Mouse (Mus musculus): Measurements from ENCODE around the gene Vps13a.
"Not testable (repeated sequence)": the region's sequence is repeated elsewhere in the genome, so short reads cannot be mapped to it uniquely, and the experiment has no call there.

The Vps13a gene

DNA sequence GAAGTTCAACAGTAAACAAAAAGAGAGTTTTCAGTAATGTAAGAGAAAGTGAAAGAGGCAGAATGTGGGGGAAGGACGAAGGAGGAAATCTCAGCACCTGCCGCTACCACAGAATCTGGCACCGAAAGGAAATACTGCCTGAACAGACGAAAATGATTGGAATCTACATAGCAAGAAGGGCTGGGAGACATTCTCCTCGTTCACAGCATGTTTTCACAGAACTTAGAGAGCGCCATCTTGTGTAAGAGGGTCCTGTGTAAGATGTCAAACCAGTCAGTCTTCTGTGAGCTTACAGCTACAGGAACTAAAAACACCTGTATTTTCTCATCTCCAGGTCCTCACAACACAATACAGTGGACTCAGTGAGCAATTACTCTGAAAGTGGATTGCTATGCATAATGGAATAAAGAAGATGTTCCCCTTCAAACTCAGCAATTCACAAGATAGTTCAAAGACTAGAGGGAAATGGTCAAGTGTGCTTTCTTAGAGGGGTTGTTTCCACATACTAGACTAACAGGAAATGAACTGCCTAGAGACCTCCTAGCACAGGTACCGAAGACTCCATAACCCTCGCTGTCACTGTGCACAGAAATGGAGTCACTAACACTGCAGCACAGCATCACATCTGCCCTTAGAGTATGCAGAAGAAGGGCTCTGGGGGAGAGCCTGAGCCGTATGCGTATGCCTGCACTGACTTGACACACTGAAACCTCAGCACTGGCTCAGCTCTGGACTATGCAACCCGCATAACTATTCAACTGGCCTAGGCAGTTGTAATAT, 7.3 kb downstream of the Vps13a start:
- in situ Hi-C loops (cut with MboI, MseI): loop anchor here (10.0 kb wide), 1 partner anchor 621 kb away; the partner anchor contains the start of gene Rfk

DNA sequence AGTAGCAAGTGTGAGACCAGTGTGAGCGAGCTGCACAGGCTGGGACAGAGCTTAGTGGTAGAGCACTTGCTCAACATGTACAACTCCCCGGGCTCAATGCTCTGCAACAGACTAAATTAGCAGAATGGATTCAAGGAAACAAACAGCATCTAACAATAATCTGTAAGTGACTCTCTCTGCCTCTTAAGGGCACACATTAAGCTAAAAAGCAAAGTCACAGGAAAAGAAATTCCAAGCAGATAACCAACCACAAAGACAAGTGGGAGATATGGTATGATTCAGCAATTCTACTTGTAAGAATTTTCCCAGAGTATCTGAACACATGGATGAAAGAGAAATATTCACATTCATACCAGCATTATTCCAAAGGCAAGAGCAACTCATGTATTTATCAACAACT, 13.3 kb downstream of the Vps13a start:
- in situ Hi-C loops (cut with MboI, MseI): no loop called here

DNA sequence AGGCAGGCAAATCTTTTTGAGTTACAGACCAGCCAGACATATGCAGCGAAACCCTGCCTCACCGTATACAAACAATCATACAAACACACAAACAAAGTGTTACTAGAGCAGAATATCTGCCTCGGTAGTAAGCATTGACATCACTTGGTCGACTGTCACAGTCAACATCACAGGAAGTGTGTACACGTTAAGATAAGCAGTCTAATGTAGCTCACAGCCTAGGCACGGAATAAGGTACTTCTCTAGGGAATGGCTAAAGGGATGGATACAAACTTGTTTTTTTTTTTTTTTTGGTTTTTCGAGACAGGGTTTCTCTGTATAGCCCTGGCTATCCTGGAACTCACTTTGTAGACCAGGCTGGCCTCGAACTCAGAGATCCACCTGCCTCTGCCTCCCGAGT, 23.3 kb downstream of the Vps13a start:
- in situ Hi-C loops (cut with MboI, MseI): not testable (repeated sequence)

DNA sequence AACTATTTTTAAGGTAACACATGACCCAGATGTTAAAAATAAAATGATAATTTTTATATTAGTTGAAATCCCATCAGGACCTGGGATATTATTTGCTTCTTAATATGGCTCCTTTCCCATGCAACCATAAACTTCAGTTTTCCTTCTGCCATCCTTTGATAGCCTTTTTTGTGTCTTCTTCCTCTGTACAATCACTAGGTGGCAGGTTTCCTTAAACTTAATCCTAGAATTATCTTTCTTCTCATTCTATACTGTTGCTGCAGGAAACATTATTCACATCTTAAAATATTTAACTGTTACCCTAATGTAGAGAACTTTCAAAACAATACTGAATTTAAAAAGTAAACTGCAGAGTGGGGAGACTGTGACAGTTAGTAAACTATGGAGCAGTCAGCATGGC, 24.9 kb downstream of the Vps13a start:
- in situ Hi-C loops (cut with MboI, MseI): no loop called here

DNA sequence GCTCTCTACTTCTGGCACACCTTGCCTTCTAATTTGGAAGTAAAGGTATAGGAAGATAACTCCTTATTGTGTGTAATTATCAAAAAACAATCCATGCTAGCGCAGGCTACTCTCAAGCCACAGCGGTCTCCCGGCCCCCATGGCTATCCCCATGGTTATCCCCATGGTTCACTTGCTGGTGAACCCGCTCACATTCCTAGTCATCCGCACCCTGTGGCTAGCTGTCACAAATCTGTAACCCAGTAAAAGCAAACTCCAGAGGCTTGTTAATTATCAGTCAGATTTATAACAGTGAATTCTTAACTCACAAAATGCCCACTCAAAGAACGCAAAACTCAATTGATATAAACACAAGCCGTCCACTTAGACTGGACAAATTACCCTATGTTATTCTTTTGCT, 25.5 kb downstream of the Vps13a start:
- in situ Hi-C loops (cut with MboI, MseI): no loop called here

DNA sequence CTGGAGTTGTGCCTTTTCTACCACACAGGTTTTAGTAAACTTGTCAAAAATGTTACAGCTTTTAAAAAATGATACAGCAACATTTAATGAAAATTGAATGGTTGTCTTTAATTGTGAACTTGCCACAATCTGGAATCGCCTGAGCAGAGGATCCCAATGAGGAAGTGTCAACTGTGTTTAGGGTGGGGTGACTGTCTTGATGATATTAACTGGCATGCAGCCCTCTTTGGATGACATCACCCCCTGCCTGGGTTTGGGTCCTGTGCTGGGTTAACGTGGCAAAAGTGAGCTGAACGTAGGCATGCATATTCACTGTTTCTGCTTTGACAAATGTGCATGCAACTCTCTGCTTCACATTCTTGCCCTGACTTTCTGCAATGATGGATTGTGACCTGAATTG, 27.6 kb downstream of the Vps13a start:
- in situ Hi-C loops (cut with MboI, MseI): no loop called here

DNA sequence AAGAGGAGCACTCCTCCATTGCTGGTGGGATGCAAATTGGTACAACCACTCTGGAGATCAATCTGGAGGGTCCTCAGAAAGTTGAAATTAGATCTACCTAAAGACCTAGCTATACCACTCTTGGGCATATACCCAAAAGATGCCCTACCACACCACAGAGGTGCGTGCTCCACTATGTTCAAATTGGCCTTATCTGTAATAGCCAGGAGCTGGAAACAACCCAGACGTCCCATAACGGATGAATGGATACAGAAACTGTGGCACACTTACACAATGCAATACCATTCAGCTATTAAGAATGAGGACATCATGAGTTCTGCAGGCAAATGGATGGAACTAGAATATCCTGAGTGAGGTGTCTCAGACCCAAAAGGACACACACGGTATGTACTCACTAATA, 43.9 kb downstream of the Vps13a start:
- in situ Hi-C loops (cut with MboI, MseI): no loop called here

DNA sequence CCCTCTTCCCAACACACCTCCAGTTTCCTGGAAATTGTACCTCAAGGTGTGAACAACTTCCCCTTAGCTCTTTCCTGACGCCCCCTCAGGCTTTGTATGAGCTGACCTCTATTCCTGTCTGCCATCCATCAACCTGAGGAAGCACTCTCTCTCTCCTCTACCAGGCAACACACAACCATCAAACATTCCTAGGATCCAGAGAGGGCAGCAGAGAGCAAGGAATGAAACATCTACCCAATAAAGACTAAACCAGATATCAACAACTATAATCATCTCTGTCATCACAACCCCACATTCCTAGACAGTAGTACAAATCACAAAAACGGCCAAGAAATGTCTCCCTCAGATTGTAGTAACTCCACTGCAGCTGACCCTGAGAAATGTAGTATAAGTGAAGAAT, 52.0 kb downstream of the Vps13a start:
- in situ Hi-C loops (cut with MboI, MseI): no loop called here

DNA sequence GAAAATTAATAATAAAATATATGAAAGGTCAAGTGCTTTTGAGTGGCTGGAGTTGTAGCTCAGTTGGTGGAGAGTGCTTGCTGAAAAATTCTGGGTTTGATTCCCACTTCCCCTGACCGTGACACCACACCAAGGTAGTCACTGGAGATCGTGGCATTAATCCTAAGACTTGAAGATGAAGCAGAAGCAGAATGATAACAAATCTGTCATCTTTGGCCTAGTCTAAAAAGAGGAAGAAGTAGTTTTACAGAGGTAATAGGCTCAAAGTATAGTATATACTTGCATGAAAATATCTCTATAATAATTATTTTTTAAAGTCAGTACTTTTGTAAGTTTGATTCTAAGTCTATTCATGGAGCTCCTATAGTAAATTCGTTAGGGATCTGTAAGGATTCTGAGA, 65.5 kb downstream of the Vps13a start:
- in situ Hi-C loops (cut with MboI, MseI): no loop called here

DNA sequence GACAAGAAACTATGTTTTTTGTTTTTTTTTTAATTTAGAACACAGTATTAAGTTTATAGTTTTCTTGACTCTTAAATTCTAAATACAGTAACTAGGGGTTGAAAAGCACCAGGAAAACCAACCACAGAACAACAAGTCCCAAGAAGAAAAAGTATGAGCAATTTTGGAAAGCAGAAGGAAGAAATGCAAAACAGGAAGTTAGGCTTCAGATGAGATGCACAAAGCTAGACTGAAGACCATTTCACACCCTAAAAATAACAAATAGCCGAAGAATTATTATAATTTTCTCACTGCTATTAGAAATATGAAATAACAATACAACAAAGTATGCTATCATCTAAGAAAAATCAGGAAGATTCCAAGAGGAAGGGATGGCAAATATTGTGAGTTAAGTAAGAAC, 78.9 kb downstream of the Vps13a start:
- in situ Hi-C loops (cut with MboI, MseI): no loop called here

DNA sequence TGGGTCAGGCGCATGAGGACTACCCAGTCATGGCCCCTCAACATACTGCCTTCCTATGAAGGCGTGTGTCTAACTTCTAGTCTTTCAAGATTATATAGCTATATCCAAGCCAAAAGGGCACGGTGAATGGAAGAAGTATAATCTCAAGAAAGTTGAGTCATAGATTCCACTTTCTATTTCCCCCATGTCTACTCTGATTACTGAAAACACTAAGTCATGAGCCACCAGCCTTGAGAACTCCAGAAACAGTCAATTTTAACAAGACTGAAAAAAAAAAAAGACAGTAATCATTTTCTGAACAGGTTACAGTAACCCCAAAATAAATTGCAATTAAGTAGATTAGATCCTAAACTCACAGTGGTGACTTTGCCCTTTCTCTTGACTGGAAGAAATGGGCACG, 95.8 kb downstream of the Vps13a start:
- in situ Hi-C loops (cut with MboI, MseI): no loop called here

DNA sequence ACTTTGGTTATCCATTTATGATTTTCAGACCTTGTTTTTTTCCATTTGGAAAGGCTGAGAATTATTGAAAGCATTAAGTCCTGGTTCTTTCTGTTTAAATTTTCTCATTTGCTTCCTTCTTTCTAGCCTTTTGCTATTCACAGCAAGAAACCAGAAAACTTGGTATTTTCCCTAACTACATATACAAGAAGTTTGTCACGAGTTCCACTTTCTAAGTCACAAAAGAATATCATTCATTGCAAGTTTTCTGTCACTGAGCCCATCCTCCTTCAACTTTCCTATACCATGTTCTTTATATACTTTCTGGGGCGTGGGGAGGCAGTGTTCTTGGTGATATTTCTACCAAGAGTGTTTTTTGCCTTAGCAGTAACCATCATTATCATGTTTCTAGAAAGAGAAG, 96.5 kb downstream of the Vps13a start:
- in situ Hi-C loops (cut with MboI, MseI): no loop called here

DNA sequence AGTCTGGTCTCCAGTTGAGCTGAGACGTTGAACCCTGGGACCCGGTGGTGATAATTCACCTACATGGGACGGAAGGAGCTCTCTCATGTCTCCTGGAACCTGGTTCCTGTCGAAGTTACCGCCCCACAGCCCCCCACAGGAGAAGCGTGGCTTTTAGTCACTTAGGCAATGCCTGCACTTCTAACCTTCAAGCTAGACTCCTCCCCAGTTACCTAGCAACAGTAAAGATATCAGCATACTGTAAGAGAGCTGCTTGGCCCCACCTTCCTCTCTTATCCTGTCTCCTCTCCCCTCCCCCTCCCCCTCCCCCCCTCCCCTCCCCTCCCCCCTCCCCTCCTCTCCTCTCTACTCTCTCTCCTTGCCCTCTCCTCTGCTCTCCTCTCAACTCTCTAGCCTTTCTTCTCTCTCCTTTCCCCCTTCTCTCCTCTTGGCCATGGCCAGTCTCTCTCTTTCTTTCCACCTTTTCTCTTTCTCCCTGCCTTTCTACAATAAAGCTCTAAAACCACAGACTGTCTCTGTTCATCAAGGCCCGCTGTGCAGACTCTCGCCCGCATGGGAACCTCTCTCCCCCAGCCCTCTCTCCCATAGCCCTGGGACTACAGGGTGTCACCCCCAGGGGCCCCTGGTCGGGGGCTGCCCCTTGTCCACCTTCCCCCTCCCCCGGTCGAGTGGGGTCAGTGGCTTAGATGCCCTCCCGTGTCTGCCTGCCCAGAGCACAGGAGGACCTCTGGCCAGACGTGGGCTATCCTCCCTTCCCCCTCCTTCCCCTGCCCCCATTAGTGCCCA, 154.9 kb downstream of the Vps13a start:
- in situ Hi-C loops (cut with MboI, MseI): no loop called here

DNA sequence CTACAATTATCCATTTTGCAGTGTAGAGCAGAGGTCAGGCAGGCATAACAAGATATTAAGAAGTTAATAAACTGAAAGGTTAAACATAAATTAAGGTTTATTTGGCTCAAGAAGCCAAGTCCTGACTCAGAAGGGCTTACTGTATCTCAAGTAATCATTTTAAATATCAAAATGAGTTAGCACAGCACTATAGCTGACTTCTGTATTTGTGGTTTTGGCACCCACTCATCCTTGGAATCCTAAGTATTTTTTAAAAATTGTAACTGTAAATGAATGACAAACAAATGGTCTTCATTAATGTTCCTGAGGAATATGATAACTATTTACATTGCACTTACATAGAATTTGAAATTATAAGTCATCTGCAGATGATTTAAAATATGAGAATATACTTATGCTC, 155.7 kb downstream of the Vps13a start:
- in situ Hi-C loops (cut with MboI, MseI): no loop called here

DNA sequence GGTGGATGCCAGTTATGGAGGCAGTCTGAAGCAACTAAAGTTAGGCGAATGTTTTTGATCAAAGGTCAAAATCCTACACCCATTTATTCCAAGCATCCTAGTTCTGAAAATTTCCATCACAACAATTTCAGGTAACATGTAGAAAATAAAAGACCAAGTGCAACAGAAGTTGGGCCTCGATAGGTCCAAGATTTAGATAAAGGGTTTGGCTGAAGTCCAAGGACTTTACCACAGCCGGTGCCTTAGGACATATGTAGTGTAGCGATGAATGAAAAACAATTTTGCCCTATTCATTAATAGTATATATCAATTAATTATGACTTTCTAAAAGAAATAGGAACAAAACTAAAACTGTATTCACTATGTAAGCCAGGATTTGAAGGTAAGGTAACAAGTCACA, 157.6 kb downstream of the Vps13a start:
- in situ Hi-C loops (cut with MboI, MseI): no loop called here

DNA sequence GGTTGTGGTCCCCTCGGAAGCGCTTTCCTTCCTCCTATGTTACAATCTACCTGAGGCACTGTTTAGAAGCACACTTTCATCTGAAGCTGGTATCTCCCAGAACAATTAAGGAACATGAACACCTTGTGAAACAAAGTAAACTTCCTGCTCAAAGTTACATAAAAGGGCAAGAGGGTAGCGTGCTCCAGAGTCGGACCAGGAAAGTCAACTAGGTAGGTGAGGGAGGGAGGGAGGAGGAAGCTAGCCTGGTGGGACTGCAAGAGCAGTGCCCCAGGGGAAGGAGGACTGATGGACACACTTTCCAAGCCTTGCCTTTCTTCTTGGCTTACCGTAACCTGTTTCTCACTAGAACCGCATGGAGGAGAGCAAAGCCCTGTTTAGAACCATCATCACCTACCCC, 173.1 kb downstream of the Vps13a start:
- in situ Hi-C loops (cut with MboI, MseI): no loop called here

DNA sequence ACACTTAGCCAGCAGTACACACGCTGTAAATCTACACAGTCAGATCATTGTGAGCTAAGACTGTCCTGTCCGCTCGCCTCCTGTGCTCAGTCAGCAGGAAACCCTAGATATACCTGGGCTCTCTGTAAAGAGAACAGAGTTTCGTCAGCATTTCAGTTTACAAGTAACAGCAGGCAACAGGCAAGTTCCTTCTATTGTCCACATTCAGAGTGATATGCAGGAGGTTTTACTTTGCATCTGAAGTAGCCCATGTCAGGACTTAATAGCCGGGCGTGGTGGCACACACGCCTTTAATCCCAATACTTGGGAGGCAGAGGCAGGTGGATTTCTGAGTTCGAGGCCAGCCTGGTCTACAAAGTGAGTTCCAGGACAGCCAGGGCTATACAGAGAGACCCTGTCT, 178.7 kb downstream of the Vps13a start:
- in situ Hi-C loops (cut with MboI, MseI): no loop called here

DNA sequence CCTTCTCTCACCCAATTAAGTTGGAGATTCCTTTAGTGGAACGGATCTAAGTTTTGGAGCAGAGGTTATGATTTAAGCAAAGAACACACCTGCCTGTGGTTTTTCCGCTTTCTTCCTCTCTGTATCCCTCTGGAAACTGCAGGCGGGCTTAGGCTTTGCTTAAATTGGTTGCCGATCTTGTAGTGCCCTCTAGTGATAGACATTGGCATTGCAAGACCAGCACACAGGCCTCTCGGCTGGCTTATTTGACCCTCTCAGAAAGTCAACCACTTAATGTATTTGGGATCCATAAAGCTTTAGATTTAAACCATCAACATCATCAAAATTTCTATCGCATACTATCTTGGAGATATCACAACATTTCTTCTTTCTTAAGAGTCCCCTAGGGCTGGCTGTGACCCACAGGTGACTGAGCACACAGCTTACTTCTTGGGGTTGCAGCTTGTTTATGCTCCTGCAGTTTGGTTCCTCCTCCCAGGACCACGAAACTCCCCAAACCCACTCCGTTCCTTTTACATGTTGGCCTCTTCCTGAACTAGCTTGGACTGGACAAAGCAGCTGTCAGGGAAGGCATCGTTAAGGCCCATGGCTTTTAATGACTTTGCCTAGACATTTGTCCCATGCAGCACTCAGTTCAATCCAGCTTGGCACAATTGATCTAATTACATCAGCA, 181.3 kb downstream of the Vps13a start:
- in situ Hi-C loops (cut with MboI, MseI): loop anchor here (5.0 to 10.0 kb wide), 2 partner anchors 242 to 535 kb away; no protein-coding TSS in a partner anchor

DNA sequence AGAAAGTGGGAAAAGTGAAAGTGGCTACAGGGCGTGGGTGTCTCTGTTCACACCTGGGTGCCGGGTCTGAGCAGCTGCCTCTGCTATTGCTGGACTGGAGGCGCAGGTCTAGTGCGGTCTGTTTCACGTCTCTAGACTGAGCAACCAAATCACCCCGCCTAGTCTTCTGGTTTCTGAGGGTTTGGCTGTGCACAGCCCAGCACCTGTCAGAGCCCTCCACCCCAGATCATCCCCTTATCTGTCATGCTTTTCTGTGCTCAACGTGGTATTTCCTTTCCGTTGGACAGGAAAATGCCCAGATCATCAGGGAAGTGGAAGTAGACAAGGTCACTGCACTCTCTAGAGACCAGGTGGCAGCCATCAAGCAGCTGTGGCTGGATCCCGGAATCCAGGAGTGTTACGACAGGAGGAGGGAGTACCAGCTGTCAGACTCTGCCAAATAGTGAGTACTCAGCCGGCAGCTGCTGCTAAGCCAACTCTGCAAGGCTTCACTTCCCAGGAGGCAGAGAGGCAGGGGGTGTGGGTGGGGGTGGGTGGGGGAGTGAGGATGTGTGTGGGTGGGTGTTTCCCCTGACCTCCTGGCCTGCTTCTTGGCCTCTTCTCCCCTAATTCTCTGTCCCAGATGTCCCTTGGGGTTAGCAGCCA, 182.0 kb downstream of the Vps13a start:
- in situ Hi-C loops (cut with MboI, MseI): loop anchor here (5.0 to 10.0 kb wide), 2 partner anchors 241 to 534 kb away; no protein-coding TSS in a partner anchor

DNA sequence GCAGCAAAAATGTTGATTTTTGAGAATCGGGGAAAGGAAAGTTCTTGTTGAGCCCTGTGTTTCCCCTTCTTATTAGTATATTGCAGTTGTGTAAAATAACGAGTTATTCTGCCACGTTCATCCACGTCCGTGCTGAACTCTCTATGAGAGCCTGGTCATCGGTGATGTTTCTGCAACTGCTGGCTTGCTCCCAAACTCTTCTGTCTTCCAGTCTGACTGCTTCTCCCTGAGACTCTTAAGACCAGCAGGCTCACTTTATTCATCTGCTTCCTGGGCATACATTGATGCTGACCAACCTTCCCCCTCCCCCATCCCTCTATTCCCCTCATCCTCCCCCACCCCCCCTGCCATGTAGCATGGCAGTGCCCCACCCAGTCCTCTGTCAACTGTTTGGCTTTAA, 183.5 kb downstream of the Vps13a start:
- in situ Hi-C loops (cut with MboI, MseI): loop anchor here (5.0 to 10.0 kb wide), 2 partner anchors 240 to 532 kb away; no protein-coding TSS in a partner anchor

DNA sequence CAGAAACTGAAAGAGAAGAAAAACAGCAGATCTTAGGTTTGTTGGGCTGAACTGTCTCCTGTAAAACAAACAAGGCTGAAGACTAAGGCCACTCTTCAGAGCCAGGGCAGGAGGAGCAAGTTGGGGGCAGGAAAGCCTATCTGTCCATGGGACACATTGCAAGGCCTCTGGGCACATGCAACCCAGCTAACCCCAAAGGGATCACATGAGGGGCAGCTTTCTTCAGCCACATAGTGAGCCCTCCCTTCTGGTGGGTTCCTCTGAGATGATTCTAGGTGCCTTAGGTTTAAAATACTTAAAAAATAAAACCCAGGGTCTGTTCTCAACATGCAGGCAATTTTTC, 186.8 kb downstream of the Vps13a start:
- in situ Hi-C loops (cut with MboI, MseI): loop anchor here (10.0 kb wide), 1 partner anchor 529 kb away; no protein-coding TSS in a partner anchor

Data from regulatory T cell (primary cell).